Mouse (Mus musculus) effector memory CD4-positive, alpha-beta T cell, adult 7 months (primary cell): Measurements from ENCODE around the gene Gm14139. TPM values are rescaled to one million over a fixed set of nuclear protein-coding genes. Genes with fewer than 3 reads are reported as not detected.

Experiments used
- polyA plus RNA-seq: library from polyadenylated mRNA; unstranded; fragments of 100-300 nt; shearing (Covaris generic); gene quantifications from one replicate; pipeline ENCODE4 v1.2.1, GENCODE M21; 2017

Gm14139 gene
- polyA plus RNA-seq, result not detected

DNA sequence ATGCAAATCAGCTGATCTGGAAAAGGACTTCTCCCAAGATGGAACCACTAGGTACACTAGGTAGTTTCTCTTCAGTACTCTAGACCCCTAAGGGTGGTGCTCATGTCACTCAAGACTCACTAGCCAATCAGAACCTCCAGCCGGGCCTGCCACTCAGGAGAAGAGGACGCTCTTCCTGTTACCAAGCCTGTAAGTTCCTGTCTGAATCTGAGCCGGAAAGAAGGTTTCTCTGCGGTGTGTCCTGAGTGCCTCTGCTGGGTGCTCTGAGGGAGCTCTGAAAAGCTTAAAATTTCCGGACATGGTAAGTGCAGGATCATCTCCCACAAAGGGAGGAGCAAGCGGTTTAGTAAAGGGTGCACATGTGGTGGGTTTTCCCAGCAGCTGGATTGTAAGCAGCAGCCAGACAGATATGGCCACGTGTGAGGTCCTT, at the start of gene Gm14139:
Gene Gm14139, plus strand, starts transcription at position 186 of the 430 bp plus-strand sequence.

DNA sequence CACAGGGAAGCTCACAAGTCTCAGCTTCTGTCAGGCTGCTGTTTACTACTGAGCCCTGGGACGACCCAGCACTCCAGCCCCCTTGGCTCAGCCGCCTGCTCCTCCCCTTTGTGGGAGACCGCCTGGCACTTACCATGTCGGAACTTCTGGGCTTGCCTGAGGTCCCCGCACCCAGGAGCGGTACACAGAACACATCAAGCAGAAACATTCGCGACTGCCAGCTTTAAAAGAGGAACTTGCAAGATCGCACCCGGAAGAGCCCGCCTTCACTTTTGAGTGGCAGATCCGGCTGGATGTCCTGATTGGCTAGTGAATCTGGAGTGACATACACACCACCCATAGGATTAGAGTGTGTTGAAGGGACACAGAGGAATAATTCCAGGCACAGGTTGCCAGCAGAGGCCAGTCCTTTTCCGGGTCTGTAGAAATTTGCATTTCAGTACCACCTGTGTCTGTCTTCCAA, 45.1 kb upstream of the Gm14139 start, which contains the start of gene Zfp120:
Gene Zfp120, minus strand, starts transcription at position 274 of the 463 bp plus-strand sequence.

DNA sequence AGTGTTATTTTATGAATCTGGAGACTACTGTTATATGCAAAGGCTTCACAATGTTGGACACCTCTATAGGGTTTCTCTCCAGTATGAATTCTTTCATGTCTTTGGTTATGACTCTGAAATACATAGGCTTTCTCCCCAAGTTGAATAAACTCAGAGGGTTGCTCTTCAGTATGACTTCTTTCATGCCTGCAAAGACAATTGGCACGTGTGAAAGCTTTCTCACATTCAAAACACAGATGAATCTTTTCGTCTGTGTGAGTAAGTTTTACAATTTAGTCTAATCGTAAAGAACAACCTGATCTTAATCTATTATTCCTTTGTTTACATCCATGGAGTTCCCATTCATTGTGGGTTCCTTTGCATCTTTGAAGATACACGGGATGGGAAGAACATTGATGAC, 2.0 kb upstream of the Gm14139 start, which contains the start of gene Gm10770:
Gene Gm10770, minus strand, starts transcription at position 101 of the 400 bp plus-strand sequence.

DNA sequence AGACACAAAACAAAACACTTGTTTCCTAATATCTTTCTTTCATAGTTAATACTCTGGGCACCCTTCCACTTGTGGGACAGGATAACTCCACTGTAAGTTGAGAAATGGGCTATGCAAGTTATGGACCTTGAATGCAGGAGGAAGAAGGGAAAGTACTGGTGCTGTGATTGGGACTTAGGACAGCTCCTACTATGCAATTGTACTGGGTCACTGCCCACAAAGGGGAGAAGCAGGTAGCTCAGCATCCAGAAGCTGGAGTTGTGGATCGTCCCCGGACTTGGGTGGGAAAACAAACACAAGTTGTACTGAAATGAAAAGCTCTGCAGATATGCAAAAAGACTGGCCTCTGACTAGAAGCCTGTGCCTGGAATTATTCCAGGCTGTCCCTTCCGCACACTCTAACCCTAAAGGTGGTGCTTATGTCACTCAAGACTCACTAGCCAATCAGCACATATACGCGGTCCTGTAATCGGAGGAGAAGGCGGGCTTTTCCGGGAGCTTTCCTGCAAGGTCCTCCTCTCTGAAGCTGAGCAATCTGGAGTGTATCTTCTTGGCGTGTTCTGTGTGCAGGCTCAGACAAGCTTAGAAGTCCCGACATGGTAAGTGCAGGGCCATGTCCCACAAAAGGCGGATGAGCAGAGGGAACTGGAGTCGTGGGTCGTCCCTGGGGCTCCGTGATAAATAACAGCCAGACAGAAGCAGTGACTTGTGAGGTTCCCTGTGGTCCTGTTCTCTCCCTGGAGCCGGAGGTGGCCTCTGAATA, 36.2 kb downstream of the Gm14139 start, which contains the start of gene Zfp937:
Gene Zfp937, plus strand, starts transcription at position 474 of the 763 bp plus-strand sequence.

Other genes starting within 250 kb of the Gm14139 start
- gene Zfp120, start 45.0 kb upstream of the Gm14139 start, polyA plus RNA-seq, result 15.8 TPM
- not detected for gene Gm10770, start 2.1 kb upstream of the Gm14139 start, polyA plus RNA-seq
- 0.68 TPM for gene Zfp937, start 36.3 kb downstream of the Gm14139 start, polyA plus RNA-seq
- gene Gm21994, start 73.8 kb downstream of the Gm14139 start, polyA plus RNA-seq, result 4.4 TPM
- gene Gm14124, start 75.8 kb downstream of the Gm14139 start, polyA plus RNA-seq, result not detected
- gene Gm10130, start 141.9 kb downstream of the Gm14139 start, polyA plus RNA-seq, result 1.8 TPM
- gene 3300002I08Rik, start 181.0 kb downstream of the Gm14139 start, polyA plus RNA-seq, result 0.68 TPM